Mouse (Mus musculus) heart, postnatal 0 days (tissue): ENCODE data around the gene Upf3a. TPM values are rescaled to one million over a fixed set of nuclear protein-coding genes. Genes with fewer than 3 reads are reported as not detected.
"Not testable (repeated sequence)": the region's sequence is repeated elsewhere in the genome, so short reads cannot be mapped to it uniquely, and the experiment has no call there.

Source experiments
- ATAC-seq: fragments of 200-750 bp; cut with Nextera tagmentation; 2 replicates; pipeline ENCODE4 v1.8.0; 2017; ENCODE audit warnings: low read depth, moderate number of reproducible peaks, moderate library complexity; ENCODE audit not compliant: insufficient read depth
- DNase-seq: peaks from one replicate; pipeline ENCODE4 v3.0.0-alpha.2; 2016; ENCODE audit warnings: low spot score
- H3K27ac ChIP-seq: fragments of 300-500 bp; sonication (generic); 2 replicates; pipeline ENCODE4 v1.5.1; 2014; ENCODE audit warnings: low read depth, mild to moderate bottlenecking
- H3K27me3 ChIP-seq: fragments of 300-500 bp; sonication (generic); 2 replicates; pipeline ENCODE4 v1.6.1; 2014; ENCODE audit warnings: low read length, mixed read lengths; ENCODE audit not compliant: control insufficient read depth, insufficient read depth
- H3K36me3 ChIP-seq: fragments of 300-500 bp; sonication (generic); replicated peaks from 2 replicates; pipeline ENCODE4 v1.6.1; 2014; ENCODE audit warnings: low read length, mixed read lengths; ENCODE audit not compliant: control insufficient read depth, insufficient read depth
- H3K4me1 ChIP-seq: fragments of 300-500 bp; sonication (generic); 2 replicates; pipeline ENCODE4 v1.6.1; 2014; ENCODE audit warnings: antibody characterized with exemption; ENCODE audit not compliant: control insufficient read depth, insufficient read depth
- H3K4me2 ChIP-seq: fragments of 300-500 bp; sonication (generic); 2 replicates; pipeline ENCODE4 v1.6.1; 2014; ENCODE audit warnings: low read depth, mild to moderate bottlenecking, low read length, moderate library complexity
- H3K4me3 ChIP-seq: fragments of 300-500 bp; sonication (generic); 2 replicates; pipeline ENCODE4 v1.5.1; 2014; ENCODE audit warnings: low read depth, low read length
- H3K9ac ChIP-seq: fragments of 300-500 bp; sonication (generic); replicated peaks from 2 replicates; pipeline ENCODE4 v1.6.1; 2014; ENCODE audit warnings: low read depth, low read length, mixed read lengths
- H3K9me3 ChIP-seq: fragments of 300-500 bp; sonication (generic); replicated peaks from 2 replicates; pipeline ENCODE4 v1.6.1; 2016; ENCODE audit warnings: low read length; ENCODE audit not compliant: control insufficient read depth
- CTCF ChIP-seq: IDR thresholded peaks from 2 replicates; pipeline ENCODE4 v1.5.1; 2016; ENCODE audit warnings: antibody characterized with exemption, control low read depth, low read depth
- EP300 ChIP-seq: IDR thresholded peaks from 2 replicates; pipeline ENCODE4 v1.6.1; 2016; ENCODE audit warnings: antibody characterized with exemption, low read depth
- WGBS: fragments of 180-500 bp; shearing (Covaris S2); extraction: QIAGEN DNeasy Blood & Tissue Kit; methylation state at CpG from one replicate; pipeline ENCODE4 v1.1.7; 2014; 5-methylcytosine and 5-hydroxymethylcytosine counted together
- polyA plus RNA-seq: library from polyadenylated mRNA; unstranded; fragments of >200 nt; fragmentation: Nextera tagmentation; extraction: Ambion mirVana; gene quantifications from 2 replicates; pipeline ENCODE4 v1.2.1, GENCODE M21; 2015
- total RNA-seq: library from RNA; depleted of rRNA; stranded (reverse); fragments of >200 nt; gene quantifications from 2 replicates; pipeline ENCODE4 v1.2.3, GENCODE M21; 2014; ENCODE audit warnings: low replicate concordance; rRNA removed

Gene Upf3a
- total RNA-seq (5.8 and 6.4 TPM in 2 replicates), polyA plus RNA-seq (19.6 and 19.7 TPM in 2 replicates)

- peak within 1 kb of the TSS; percentile 99 for H3K27ac ChIP-seq
- H3K27me3 ChIP-seq, result no peaks in the 10 kb centered on the region
- H3K4me1 ChIP-seq, result peaks cover 4% of the 10 kb centered on the region; the same call in 1 of the 2 replicates
- DNase-seq (peak; percentile 97), ATAC-seq (peak; percentile 95)
- H3K36me3 ChIP-seq, result peaks cover 43% of the 10 kb centered on the region
- H3K9ac ChIP-seq, result peak within 1 kb of the TSS; percentile 95
- TF ChIP-seq EP300 (no peak; the same call in 1 of the 2 replicates), CTCF (peak; percentile 84)
- peak within 1 kb of the TSS; percentile 84 for H3K4me3 ChIP-seq
- H3K4me2 ChIP-seq, result peak within 1 kb of the TSS; percentile 89
- no peaks in the 10 kb centered on the region for H3K9me3 ChIP-seq
- WGBS, result under 1% methylated on average over 43 of the region's 47 CpGs
Observed at GRCm38 (mm10) chr8:13785250-13785763, at the start of gene Upf3a. TSS of gene Upf3a (plus strand) at chr8:13785615.

GRCm38 (mm10) chr8:13740323-13740770 is 45.1 kb upstream of the Upf3a start:
- Histone ChIP-seq H3K4me3 (no peak overlapping the region), H3K27me3 (no peaks in the 10 kb centered on the region), H3K36me3 (no peaks in the 10 kb centered on the region), H3K9me3 (no peaks in the 10 kb centered on the region), H3K27ac (peak overlapping the region; percentile 85), H3K4me1 (peaks cover 3% of the 10 kb centered on the region; the same call in 1 of the 2 replicates), H3K4me2 (peak overlapping the region; percentile 18; the same call in 1 of the 2 replicates), H3K9ac (0 out of 2 replicates have a peak overlapping the region, but pooled peaks have one; percentile 15)
- 24% methylated on average over 6 of the region's 6 CpGs for WGBS
- peak; percentile 67 for DNase-seq
- TF ChIP-seq EP300 (no peak), CTCF (no peak)
- ATAC-seq, result peak; percentile 73

- no peaks in the 10 kb centered on the region for H3K9me3 ChIP-seq
- no peak overlapping the region for H3K4me2 ChIP-seq
- no peak for TF ChIP-seq CTCF
- TF ChIP-seq EP300, result no peak
- H3K4me3 ChIP-seq, result no peak overlapping the region
- H3K9ac ChIP-seq, result no peak overlapping the region
- DNase-seq (no peak), ATAC-seq (no peak)
- 63% methylated on average over 7 of the region's 7 CpGs for WGBS
- H3K27ac ChIP-seq, result peak overlapping the region; percentile 85
- no peaks in the 10 kb centered on the region for H3K36me3 ChIP-seq
- H3K27me3 ChIP-seq, result no peaks in the 10 kb centered on the region
- peaks cover 3% of the 10 kb centered on the region; the same call in 1 of the 2 replicates for H3K4me1 ChIP-seq
Observed at GRCm38 (mm10) chr8:13740817-13741613, 44.4 kb upstream of the Upf3a start.

GRCm38 (mm10) chr8:13746212-13746611 is 39.2 kb upstream of the Upf3a start:
- not testable (repeated sequence) for H3K27me3 ChIP-seq

DNA sequence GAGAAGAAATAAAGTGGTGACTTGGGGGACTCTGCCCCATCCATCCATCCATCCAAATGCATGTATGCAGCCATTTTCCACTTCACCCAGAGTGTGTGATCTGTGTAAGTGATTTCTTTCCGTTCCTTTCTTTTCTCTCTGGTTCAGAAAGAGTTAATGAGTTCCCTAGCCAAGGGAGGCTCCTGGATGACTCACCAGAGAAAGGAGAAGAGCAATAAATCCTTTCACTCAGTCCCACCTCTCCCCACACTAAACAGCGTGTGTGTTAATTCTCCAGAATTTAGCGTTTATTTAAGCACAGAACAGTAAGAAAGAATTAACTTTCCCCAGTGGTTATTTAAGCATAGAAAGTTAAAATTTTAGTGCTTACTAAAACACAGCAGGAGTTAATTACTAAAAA is 37.8 kb upstream of the Upf3a start:
- Histone ChIP-seq H3K27me3 (no peaks in the 10 kb centered on the region), H3K4me1 (0 out of 2 replicates have a peak, but pooled peaks cover 1% of the 10 kb centered on the region), H3K27ac (no peak overlapping the region), H3K4me2 (no peak overlapping the region), H3K9ac (no peak overlapping the region), H3K9me3 (no peaks in the 10 kb centered on the region), H3K4me3 (no peak overlapping the region), H3K36me3 (no peaks in the 10 kb centered on the region)
- WGBS, result 28% methylated on average over 3 of the region's 3 CpGs
- DNase-seq (no peak), ATAC-seq (no peak)
- TF ChIP-seq EP300, result no peak
- TF ChIP-seq CTCF, result no peak

More at GRCm38 (mm10) chr8:13746212-13746611, 39.2 kb upstream of the Upf3a start:
- WGBS, result 89% methylated on average over 5 of the region's 6 CpGs
- not testable (repeated sequence) for H3K36me3 ChIP-seq, DNase-seq, H3K27ac ChIP-seq, H3K4me3 ChIP-seq, H3K9ac ChIP-seq, H3K9me3 ChIP-seq, H3K4me2 ChIP-seq, H3K4me1 ChIP-seq, ATAC-seq
